Mouse (Mus musculus) thymus, adult 2 months (tissue): ENCODE measurements around the gene Ackr3.

Experiments used
- CTCF ChIP-seq: fragments of 200-500 bp; IDR thresholded peaks from 2 replicates; pipeline ENCODE4 v1.5.1; 2012; ENCODE audit warnings: mild to moderate bottlenecking, control low read depth, low read length, moderate library complexity, borderline replicate concordance; ENCODE audit not compliant: control insufficient read depth, poor library complexity, insufficient read depth; ENCODE audit errors: extremely low read depth
- POLR2A ChIP-seq: fragments of 200-500 bp; IDR thresholded peaks from 2 replicates; pipeline ENCODE4 v1.6.1; 2012; ENCODE audit warnings: mild to moderate bottlenecking, low read length, control low read depth, moderate library complexity; ENCODE audit not compliant: control insufficient read depth, poor library complexity, insufficient read depth; ENCODE audit errors: extremely low read depth

DNA sequence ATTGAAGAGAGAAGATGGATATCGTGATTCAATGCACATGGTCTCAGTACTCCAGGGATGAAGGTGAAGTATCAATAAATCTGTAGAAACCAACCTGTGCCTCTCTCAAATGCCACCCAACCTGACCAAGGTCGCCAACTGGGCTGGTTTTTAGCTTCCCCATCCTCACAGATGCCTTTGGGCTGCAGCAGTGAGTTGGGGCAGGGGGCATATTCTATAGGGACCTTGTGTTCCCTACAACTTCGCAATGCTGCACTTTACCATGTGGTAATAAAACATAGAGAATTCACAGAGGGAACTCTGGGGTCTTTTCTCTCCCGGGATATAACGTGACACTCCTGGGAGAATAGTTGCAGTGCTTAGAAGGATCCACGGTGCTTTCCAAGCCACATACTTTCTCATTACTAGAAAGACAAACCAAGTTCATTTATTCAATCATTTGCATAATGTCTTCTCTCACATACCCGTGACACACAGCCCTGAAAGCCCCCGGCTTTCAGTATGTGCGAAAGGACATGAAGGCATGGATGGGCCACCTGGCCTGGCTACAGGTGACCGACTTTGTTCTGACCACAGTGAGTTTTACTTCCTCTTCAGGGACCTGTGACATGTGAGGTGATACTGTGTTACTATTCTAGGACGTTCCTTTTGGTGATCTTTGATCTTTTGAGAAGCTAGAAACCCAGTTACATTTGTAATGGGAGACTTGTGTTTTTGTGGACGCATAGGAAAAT, 22.6 kb upstream of the Ackr3 start:
- no peak for TF ChIP-seq CTCF
- TF ChIP-seq POLR2A, result no peak
